Mouse (Mus musculus) lung, postnatal 0 days (tissue): ENCODE results near the gene Dusp1.
A peak's percentile ranks its signal among the peaks of the same experiment; 100 is the strongest.

ENCODE experiments used
- CTCF ChIP-seq: IDR thresholded peaks from 2 replicates; pipeline ENCODE4 v1.5.1; 2016; ENCODE audit warnings: antibody characterized with exemption, mild to moderate bottlenecking
- EP300 ChIP-seq: IDR thresholded peaks from 2 replicates; pipeline ENCODE4 v1.6.1; 2016; ENCODE audit warnings: antibody characterized with exemption, mild to moderate bottlenecking, control low read depth

GRCm38 (mm10) chr17:26571377-26571776, 9.4 kb upstream of the Dusp1 start:
- TF ChIP-seq CTCF, result no peak
- peak; percentile 23; the same call in 1 of the 2 replicates for TF ChIP-seq EP300
